Mouse (Mus musculus) olfactory bulb, adult 2 months (tissue): Measurements from ENCODE around the gene Pram1.

Experiments used
- CTCF ChIP-seq: fragments of 200-500 bp; IDR thresholded peaks from 2 replicates; pipeline ENCODE4 v1.5.1; 2012; ENCODE audit warnings: low read depth, mild to moderate bottlenecking, low read length, moderate library complexity; ENCODE audit not compliant: insufficient read depth
- POLR2A ChIP-seq: fragments of 200-500 bp; IDR thresholded peaks from 2 replicates; pipeline ENCODE4 v1.6.1; 2012; ENCODE audit warnings: mild to moderate bottlenecking, low read depth, low read length, moderate library complexity; ENCODE audit not compliant: insufficient read depth

GRCm38 (mm10) chr17:33639743-33640142 lies 1.9 kb downstream of the Pram1 start:
- no peak for TF ChIP-seq POLR2A
- no peak for TF ChIP-seq CTCF
